Mouse (Mus musculus): ENCODE data around the gene Tox2. TPM values are rescaled to one million over a fixed set of nuclear protein-coding genes. Genes with fewer than 3 reads are reported as not detected.

Gene Tox2
- polyA plus RNA-seq, 1 experiment from 2014 or later, result 1.8 TPM

DNA sequence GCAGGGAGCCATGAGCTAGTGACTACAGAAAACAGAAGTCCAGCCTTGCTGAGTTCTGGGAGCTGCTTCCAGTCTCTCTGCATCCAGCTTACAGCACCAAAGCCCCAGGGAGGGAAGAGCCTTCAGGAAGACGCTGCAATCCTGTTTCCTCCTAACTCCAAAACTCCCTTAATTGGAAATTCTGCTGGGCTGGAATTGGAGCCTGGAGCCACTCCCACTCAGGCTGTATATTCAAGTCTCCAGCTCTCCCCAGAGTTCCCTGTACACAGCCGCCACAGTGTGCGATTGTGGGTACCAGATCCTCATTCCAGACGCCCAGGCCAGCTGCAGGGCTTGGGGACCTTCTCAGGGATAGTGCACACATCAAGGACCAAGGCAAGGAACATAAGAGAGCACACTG lies 167.2 kb downstream of the Tox2 start:
- Histone ChIP-seq H3K4me1 (ENCODE audit: insufficient read depth, low read length) (peaks cover 4% of the 10 kb centered on the region; the same call in 1 of the 2 replicates), H3K27ac (ENCODE audit: low read length) (peak overlapping the region; percentile 70), H3K9me3 (ENCODE audit: low read length) (no peaks in the 10 kb centered on the region), H3K4me2 (replicated peaks; ENCODE audit: low read depth, low read length) (no peak overlapping the region), H3K36me3 (ENCODE audit: insufficient read depth, low read length) (no peaks in the 10 kb centered on the region), H3K4me3 (ENCODE audit: low read length) (no peak overlapping the region), H3K27me3 (ENCODE audit: insufficient read depth, low read length) (peaks cover 5% of the 10 kb centered on the region), H3K9ac (replicated peaks; ENCODE audit: low read length) (no peak overlapping the region)
- 25% methylated on average over 4 of the region's 4 CpGs for WGBS
- 0 out of 2 replicates have a peak, but pooled peaks have one; percentile 68 for ATAC-seq (ENCODE audit: low FRiP score, low TSS enrichment)

DNA sequence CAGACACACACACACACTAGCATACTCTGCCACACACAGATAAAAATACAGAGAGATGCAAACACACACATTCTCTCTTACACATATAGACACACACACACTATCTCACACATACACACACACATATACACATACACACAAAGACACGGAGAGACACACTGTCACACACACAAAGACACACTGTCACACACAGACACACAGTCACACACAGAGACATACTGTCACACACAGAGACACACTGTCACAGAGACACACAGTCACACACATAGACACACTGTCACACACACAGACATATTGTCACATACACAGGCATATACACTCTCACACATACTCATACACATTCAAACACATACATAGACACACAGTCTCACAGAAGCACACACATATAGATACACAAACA lies 169.7 kb downstream of the Tox2 start:
- no peak overlapping the region for H3K9ac ChIP-seq (replicated peaks; ENCODE audit: low read length)
- 91% methylated on average over 1 of the region's 1 CpGs for WGBS
- no peak overlapping the region for H3K4me2 ChIP-seq (replicated peaks; ENCODE audit: low read depth, low read length)

More for the DNA sequence above, 169.7 kb downstream of the Tox2 start:
- no peak for ATAC-seq (ENCODE audit: low FRiP score, low TSS enrichment)
- Histone ChIP-seq H3K9me3 (ENCODE audit: low read length) (peaks cover 6% of the 10 kb centered on the region; the same call in 1 of the 2 replicates), H3K36me3 (ENCODE audit: insufficient read depth, low read length) (0 out of 2 replicates have a peak, but pooled peaks cover 5% of the 10 kb centered on the region), H3K4me1 (ENCODE audit: insufficient read depth, low read length) (no peaks in the 10 kb centered on the region; the same call in 1 of the 2 replicates), H3K27me3 (ENCODE audit: insufficient read depth, low read length) (peaks cover 23% of the 10 kb centered on the region), H3K4me3 (ENCODE audit: low read length) (no peak overlapping the region), H3K27ac (ENCODE audit: low read length) (no peak overlapping the region)

Other genes starting within 250 kb of the Tox2 start
- 11.2 and 12.2 TPM in 2 replicates for gene Sgk2, start 215.8 kb upstream of the Tox2 start, polyA plus RNA-seq (2015; fragmentation: Nextera tagmentation; extraction: Ambion mirVana)
- gene Ift52, start 185.8 kb upstream of the Tox2 start, polyA plus RNA-seq (2015; fragmentation: Nextera tagmentation; extraction: Ambion mirVana), result 55.3 and 55.5 TPM in 2 replicates
- 23.7 and 27.0 TPM in 2 replicates for gene Mybl2, start 148.4 kb upstream of the Tox2 start, polyA plus RNA-seq (2015; fragmentation: Nextera tagmentation; extraction: Ambion mirVana)
- not detected in 2 replicates for gene Gtsf1l, start 115.3 kb upstream of the Tox2 start, polyA plus RNA-seq (2015; fragmentation: Nextera tagmentation; extraction: Ambion mirVana)
- 2.8 and 3.3 TPM in 2 replicates for gene Jph2, start 194.9 kb downstream of the Tox2 start, polyA plus RNA-seq (2015; fragmentation: Nextera tagmentation; extraction: Ambion mirVana)
- 95.6 and 99.2 TPM in 2 replicates for gene Oser1, start 221.6 kb downstream of the Tox2 start, polyA plus RNA-seq (2015; fragmentation: Nextera tagmentation; extraction: Ambion mirVana)
- 0.91 and 2.2 TPM in 2 replicates for gene Gdap1l1, start 235.4 kb downstream of the Tox2 start, polyA plus RNA-seq (2015; fragmentation: Nextera tagmentation; extraction: Ambion mirVana)